Mouse (Mus musculus): Measurements from ENCODE around the gene Xylt1. TPM values are rescaled to one million over a fixed set of nuclear protein-coding genes. Genes with fewer than 3 reads are reported as not detected.
A peak's percentile ranks its signal among the peaks of the same experiment; 100 is the strongest.

Xylt1 gene
- total RNA-seq, 2 experiments from 2014 or later, result 20.9 to 21.9 TPM

GRCm38 (mm10) chr7:117472781-117473743, 92.3 kb downstream of the Xylt1 start:
- ATAC-seq (replicated peaks; ENCODE audit: poor library complexity, severe bottlenecking), result no peak

DNA sequence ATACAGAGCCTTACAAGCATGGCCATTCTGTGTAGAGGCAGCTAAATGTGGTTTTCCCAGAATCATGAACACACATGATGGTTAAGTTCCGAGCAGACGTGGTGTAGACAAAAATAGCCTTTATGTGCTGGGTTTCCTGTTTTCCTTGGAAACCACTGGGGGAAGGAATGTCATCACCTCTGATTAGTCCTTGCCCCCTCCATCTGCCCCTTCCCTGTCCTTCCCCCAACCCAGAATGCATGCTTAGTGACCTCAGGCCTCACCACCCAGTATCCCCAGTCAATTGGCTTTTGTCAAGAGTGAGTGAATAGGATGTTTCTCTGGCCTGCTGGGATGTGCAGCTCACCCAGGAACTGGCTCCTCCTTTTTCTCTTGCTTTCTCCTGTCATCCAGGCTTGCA, 93.5 kb downstream of the Xylt1 start:
- no peak for ATAC-seq (replicated peaks; ENCODE audit: poor library complexity, severe bottlenecking)

DNA sequence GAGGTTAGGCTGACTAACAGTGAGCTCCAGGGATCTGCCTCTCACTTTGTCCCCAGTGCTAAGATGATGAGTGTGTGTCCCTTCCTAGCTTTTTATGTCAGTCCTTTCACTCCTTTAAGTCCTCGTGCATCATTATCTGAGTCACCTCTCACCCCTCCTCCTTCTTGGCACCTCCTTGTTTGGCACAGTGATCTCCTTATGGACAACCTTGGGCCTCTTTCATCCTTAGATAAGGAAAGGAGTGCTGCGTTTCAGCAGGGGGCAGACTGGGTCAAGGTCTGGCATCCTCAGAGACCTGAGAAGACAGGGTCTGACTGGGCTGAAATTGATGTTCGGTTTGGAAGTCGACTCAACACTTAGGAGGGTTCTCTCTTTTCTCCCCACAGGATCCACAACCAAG, 94.3 kb downstream of the Xylt1 start:
- no peak for ATAC-seq (replicated peaks; ENCODE audit: poor library complexity, severe bottlenecking)

DNA sequence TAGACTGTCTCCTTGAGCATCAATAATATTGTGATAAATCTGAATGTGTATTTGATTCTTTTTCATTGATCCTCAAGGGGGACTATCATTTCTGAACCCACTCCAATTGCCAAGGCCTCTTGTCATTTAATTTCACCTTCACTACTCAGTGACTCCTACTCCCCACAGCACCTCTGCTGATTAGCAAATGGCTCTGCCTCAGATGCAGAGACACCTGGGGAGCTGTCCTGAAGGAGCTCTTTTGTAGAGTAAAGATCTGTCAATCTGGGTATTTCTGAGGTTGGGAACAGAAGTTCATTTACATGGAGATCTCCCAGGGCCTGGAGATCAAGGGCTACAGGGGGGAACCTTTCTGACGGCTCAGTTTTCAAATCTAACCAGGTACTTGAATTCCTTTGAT, 98.2 kb downstream of the Xylt1 start:
- no peak for ATAC-seq (replicated peaks; ENCODE audit: poor library complexity, severe bottlenecking)

DNA sequence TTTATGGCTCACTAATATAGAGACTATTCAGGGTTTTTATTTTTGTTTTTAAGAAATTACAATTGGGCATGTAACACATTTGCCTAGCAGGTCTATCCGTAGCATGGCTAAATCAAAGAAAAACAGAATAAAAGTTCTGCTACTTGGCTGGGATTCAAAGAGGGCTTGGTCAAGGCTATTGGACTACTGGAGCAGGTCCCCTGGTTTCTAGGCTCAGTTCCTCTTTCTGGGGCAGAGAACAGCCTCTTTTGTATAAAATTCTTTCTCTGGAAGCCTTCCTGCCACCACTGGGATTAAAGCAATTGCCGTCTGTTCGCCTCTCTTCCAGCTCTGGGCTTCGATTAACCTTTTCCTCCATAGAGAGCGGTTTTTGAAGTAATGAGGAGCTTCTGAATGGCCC, 100.1 kb downstream of the Xylt1 start:
- peak; percentile 25 for ATAC-seq (replicated peaks; ENCODE audit: poor library complexity, severe bottlenecking)

DNA sequence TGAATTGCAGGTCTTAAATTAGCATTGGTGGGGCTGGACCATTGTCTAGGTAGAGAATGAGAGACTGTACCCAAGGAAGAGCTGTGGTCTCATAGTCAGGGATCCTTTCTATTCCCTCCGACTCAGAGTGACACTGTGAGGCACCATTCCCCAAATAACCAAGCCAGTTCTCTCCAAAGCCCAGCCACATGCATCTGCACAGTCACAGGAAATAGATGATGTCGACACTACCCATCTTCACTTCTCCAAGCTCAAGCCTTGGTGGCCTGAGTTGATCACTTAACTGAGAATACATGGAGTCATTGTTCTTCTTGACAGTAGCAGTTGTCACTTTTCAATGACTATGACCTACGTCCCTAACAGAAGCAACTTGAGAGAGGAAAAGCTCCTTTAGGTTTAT, 100.6 kb downstream of the Xylt1 start:
- peak; percentile 73 for ATAC-seq (replicated peaks; ENCODE audit: poor library complexity, severe bottlenecking)

DNA sequence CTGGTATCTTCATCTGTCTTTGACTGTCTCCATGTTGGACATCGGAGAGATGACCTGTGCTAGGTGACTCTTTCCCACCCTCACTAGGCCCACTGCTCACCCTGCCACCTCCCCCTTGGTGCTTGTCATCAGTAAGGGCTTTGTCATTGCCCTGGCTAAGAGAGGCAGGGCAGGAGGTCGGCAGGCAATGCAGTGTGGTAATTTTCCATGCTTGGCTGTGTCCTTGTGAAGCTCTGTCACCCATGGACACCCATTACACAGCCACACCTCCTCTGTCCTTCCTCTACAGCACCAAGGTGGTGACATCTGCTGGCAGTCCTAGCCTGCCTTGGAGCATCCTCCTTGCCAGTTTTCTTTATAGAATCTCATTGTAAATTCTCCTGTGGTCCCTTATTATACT, 101.9 kb downstream of the Xylt1 start:
- ATAC-seq (replicated peaks; ENCODE audit: poor library complexity, severe bottlenecking), result no peak

DNA sequence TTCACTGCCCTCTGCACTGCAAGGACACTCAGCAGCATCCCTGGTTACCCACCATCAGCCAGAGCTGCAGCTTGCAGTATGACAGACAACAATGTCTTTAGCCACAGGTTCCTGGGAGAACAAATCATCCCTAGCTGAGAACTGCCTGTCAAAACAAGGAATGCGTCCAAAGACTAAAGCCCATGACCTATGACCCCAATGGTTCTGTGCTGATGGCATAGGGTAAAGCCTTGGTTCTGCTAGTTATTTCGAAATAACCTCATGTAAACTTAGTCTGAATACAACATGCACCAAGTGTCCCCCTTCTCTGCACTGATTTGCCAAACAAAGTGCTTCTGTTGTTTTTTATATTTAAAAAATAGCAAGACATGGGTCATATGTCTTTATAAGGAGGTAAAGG, 103.8 kb downstream of the Xylt1 start:
- no peak for ATAC-seq (replicated peaks; ENCODE audit: poor library complexity, severe bottlenecking)

DNA sequence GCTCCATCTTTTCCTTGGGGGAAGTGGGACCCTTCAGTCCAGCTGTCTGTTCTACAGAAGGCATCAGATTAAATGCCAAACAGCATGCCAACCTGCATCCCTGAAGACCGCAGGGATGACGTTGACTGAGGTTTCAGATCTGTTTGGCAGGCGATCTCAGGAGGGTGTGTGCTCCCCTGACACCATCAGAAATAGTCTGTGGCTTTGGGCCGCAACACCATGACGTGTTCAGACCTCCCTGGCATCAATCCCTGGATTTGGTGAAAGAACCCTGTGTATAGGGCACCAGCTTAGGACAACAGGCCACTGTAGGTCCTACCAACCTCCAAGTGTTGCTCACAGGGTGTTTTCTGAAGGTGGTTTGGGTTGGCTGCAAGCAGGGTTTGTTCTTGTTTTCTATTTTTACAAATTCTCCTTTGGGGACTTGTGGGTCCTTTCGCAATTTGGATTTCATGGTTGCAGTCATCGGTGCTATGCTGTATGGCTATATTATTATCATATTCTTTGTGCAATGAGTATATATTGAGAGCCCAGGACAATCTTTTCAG, 104.3 kb downstream of the Xylt1 start:
- peak; percentile 28 for ATAC-seq (replicated peaks; ENCODE audit: poor library complexity, severe bottlenecking)

DNA sequence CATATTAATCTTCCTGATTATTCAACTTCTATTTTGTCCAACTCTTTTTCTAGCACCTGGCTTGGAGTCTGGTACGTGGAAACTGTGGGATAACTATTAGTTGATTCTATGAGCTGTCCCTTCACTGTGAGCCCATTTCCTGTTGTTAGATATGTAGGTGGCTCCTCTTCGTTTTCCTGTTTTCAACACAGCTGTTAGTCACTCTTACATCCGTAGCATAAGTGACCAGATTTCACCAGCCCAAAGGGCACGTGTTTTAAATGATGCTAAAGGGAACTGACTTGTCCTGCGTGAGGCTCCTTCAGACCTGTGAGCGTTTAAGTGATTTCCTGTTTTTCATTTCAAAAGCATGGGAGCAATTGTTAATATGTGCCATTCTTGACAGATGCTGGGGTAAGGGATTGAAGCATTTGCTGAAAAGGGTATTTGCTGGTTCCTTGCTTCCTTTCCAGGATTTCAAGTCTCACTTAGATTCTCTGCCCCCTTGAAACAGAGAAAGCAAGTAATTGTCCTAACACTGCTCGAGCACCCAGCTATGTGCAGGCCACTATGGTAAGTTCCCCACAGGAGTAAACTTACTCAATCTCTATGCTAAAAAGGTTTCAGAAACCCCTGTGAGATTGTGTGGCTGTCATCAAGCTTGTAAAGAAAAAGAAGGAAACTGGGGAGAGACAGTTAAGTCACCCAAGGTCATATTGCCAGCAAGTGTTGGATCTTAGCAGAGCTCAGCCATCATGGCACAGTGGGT, 105.8 kb downstream of the Xylt1 start:
- peak; percentile 63 for ATAC-seq (replicated peaks; ENCODE audit: poor library complexity, severe bottlenecking)

- ATAC-seq (replicated peaks; ENCODE audit: poor library complexity, severe bottlenecking), result no peak
Measured at GRCm38 (mm10) chr7:117487173-117487490, 106.4 kb downstream of the Xylt1 start.

GRCm38 (mm10) chr7:117489973-117490372, 109.2 kb downstream of the Xylt1 start:
- no peak for ATAC-seq (replicated peaks; ENCODE audit: poor library complexity, severe bottlenecking)

- ATAC-seq (replicated peaks; ENCODE audit: poor library complexity, severe bottlenecking), result peak; percentile 36
Measured at GRCm38 (mm10) chr7:117490500-117491205, 109.9 kb downstream of the Xylt1 start.

GRCm38 (mm10) chr7:117491495-117491894, 110.7 kb downstream of the Xylt1 start:
- no peak for ATAC-seq (replicated peaks; ENCODE audit: poor library complexity, severe bottlenecking)

- no peak for ATAC-seq (replicated peaks; ENCODE audit: poor library complexity, severe bottlenecking)
Measured at GRCm38 (mm10) chr7:117494210-117494609, 113.4 kb downstream of the Xylt1 start.

- peak; percentile 55 for ATAC-seq (replicated peaks; ENCODE audit: poor library complexity, severe bottlenecking)
Measured at GRCm38 (mm10) chr7:117494618-117495310, 114.0 kb downstream of the Xylt1 start.

GRCm38 (mm10) chr7:117495751-117496150, 115.0 kb downstream of the Xylt1 start:
- no peak for ATAC-seq (replicated peaks; ENCODE audit: poor library complexity, severe bottlenecking)

- ATAC-seq (replicated peaks; ENCODE audit: poor library complexity, severe bottlenecking), result no peak
Measured at GRCm38 (mm10) chr7:117498173-117498572, 117.4 kb downstream of the Xylt1 start.

DNA sequence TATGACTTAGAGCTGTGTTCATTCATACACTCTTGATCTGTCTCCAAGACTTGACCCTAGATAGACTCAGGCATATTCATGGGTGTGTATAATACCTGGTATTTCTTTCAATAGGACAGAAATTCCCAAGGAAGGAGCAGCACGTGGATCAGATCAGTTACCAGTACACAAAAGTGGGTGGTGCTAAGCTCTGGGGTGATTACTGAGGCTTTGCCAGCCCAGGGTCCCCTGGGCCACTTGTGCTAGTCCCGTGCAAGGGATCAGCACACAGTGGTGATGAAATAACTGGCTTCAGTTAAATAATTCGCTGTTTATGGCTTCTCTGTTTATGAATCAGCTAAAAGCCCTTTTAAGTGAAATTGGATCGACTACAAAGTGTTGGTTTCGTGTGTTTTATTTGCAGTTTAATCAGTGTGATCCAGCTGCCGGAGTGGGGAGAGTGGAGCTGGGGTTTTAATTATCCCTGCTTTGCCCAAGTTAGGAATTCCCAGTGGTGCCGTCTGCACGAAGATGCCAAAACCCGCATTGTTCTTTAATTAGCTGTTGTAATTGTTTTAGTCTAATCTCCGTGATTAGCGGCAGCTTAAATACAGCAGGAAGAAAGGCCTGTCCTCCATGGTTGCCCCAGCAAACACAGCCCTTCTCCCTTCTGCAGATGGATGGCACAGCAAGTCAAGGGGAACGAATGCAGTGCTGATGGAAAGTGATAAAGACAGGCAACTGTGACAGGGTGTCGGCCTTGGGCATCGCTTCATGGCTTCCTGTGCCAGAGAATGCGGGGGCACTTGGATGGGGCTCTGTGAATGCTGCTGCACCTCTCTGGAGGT, 120.8 kb downstream of the Xylt1 start:
- ATAC-seq (replicated peaks; ENCODE audit: poor library complexity, severe bottlenecking), result no peak
